Mouse (Mus musculus): ENCODE measurements at regions not wholly inside any gene's neighbourhood (a gene's known extent, or its start where the extent isn't known, plus 50 kb on each side); places are given as distances from the start of the nearest gene placed in this dataset.

DNA sequence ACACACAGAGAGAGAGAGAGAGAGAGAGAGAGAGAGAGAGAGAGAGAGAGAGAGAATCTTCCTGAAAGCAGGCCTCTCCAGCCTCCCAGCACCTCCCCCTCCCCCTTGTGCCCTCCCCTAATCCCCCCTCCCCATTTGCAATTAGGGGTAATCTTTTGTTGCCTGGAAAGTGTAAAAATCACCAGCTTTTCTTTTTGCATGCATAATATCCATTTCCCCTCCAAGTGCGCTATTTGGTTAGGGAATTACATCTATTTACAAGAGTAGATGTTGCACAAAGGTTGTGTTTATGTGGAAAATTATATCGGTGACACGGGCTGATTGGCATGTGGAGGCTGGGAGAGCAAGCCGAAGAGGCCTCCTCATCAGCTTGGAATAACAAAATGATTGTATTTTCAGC is 135.4 kb upstream of the Gm12830 start:
- no peak for TF ChIP-seq CTCF (IDR thresholded peaks at IDR 0.05; ENCODE audit: extremely low read depth, insufficient read length, insufficient replicate concordance, low read depth, low read length)
- TF ChIP-seq POLR2A (IDR thresholded peaks at IDR 0.05; ENCODE audit: low read depth, low read length) = no peak
